Mouse (Mus musculus): ENCODE measurements around the gene Dock4. TPM values are rescaled to one million over a fixed set of nuclear protein-coding genes. Genes with fewer than 3 reads are reported as not detected.

Gene Dock4
- polyA plus RNA-seq, 1 experiment from 2014 or later, result 7.2 TPM

- no peak overlapping the region for H3K9ac ChIP-seq
- H3K27me3 ChIP-seq, result no peaks in the 10 kb centered on the region
- 77% methylated on average over 2 of the region's 2 CpGs for WGBS
- H3K36me3 ChIP-seq, result no peaks in the 10 kb centered on the region
- no peaks in the 10 kb centered on the region for H3K4me1 ChIP-seq (replicated peaks)
- no peak overlapping the region for H3K27ac ChIP-seq
- H3K4me3 ChIP-seq, result no peak overlapping the region
- H3K4me2 ChIP-seq, result no peak overlapping the region
- H3K9me3 ChIP-seq (replicated peaks), result no peaks in the 10 kb centered on the region
- no peak for ATAC-seq (replicated peaks; ENCODE audit: insufficient number of reproducible peaks, insufficient read depth, low FRiP score, low read depth)
These were observed 359.5 kb downstream of the Dock4 start for GRCm38 (mm10) chr12:40805257-40805656.

- no peak for ATAC-seq (replicated peaks; ENCODE audit: insufficient number of reproducible peaks, insufficient read depth, low FRiP score, low read depth)
- Histone ChIP-seq H3K36me3 (no peaks in the 10 kb centered on the region), H3K9me3 (replicated peaks) (no peaks in the 10 kb centered on the region), H3K4me3 (no peak overlapping the region), H3K27me3 (no peaks in the 10 kb centered on the region), H3K4me1 (replicated peaks) (no peaks in the 10 kb centered on the region), H3K4me2 (no peak overlapping the region), H3K9ac (no peak overlapping the region), H3K27ac (no peak overlapping the region)
- WGBS, result 88% methylated on average over 1 of the region's 1 CpGs
These were observed 362.2 kb downstream of the Dock4 start for GRCm38 (mm10) chr12:40807916-40808315.

- Histone ChIP-seq H3K9me3 (replicated peaks) (no peaks in the 10 kb centered on the region), H3K36me3 (no peaks in the 10 kb centered on the region), H3K4me3 (no peak overlapping the region), H3K4me2 (no peak overlapping the region), H3K9ac (no peak overlapping the region), H3K27me3 (no peaks in the 10 kb centered on the region), H3K27ac (no peak overlapping the region), H3K4me1 (replicated peaks) (no peaks in the 10 kb centered on the region)
- WGBS, result 25% methylated on average over 2 of the region's 2 CpGs
- ATAC-seq (replicated peaks; ENCODE audit: insufficient number of reproducible peaks, insufficient read depth, low FRiP score, low read depth), result no peak
These were observed 367.7 kb downstream of the Dock4 start for GRCm38 (mm10) chr12:40813474-40813873.

GRCm38 (mm10) chr12:40814659-40815363 is 369.1 kb downstream of the Dock4 start:
- Histone ChIP-seq H3K4me1 (replicated peaks) (no peaks in the 10 kb centered on the region), H3K27ac (no peak overlapping the region), H3K27me3 (no peaks in the 10 kb centered on the region), H3K36me3 (no peaks in the 10 kb centered on the region), H3K4me2 (no peak overlapping the region), H3K9me3 (replicated peaks) (no peaks in the 10 kb centered on the region), H3K9ac (no peak overlapping the region), H3K4me3 (no peak overlapping the region)
- no peak for ATAC-seq (replicated peaks; ENCODE audit: insufficient number of reproducible peaks, insufficient read depth, low FRiP score, low read depth)

GRCm38 (mm10) chr12:40818046-40818708 is 372.4 kb downstream of the Dock4 start:
- H3K36me3 ChIP-seq, result no peaks in the 10 kb centered on the region
- H3K4me2 ChIP-seq, result no peak overlapping the region
- H3K9ac ChIP-seq, result no peak overlapping the region
- 82% methylated on average over 6 of the region's 6 CpGs for WGBS
- no peak overlapping the region for H3K4me3 ChIP-seq
- ATAC-seq (replicated peaks; ENCODE audit: insufficient number of reproducible peaks, insufficient read depth, low FRiP score, low read depth), result no peak
- H3K27me3 ChIP-seq, result no peaks in the 10 kb centered on the region
- H3K9me3 ChIP-seq (replicated peaks), result no peaks in the 10 kb centered on the region
- H3K27ac ChIP-seq, result no peak overlapping the region
- no peaks in the 10 kb centered on the region for H3K4me1 ChIP-seq (replicated peaks)

- no peak overlapping the region for H3K9ac ChIP-seq
- H3K4me3 ChIP-seq, result no peak overlapping the region
- H3K27ac ChIP-seq, result no peak overlapping the region
- 47% methylated on average over 5 of the region's 5 CpGs for WGBS
- H3K9me3 ChIP-seq (replicated peaks), result no peaks in the 10 kb centered on the region
- no peak for ATAC-seq (replicated peaks; ENCODE audit: insufficient number of reproducible peaks, insufficient read depth, low FRiP score, low read depth)
- no peaks in the 10 kb centered on the region for H3K4me1 ChIP-seq (replicated peaks)
- H3K27me3 ChIP-seq, result no peaks in the 10 kb centered on the region
- H3K4me2 ChIP-seq, result no peak overlapping the region
- H3K36me3 ChIP-seq, result no peaks in the 10 kb centered on the region
These were observed 377.9 kb downstream of the Dock4 start for GRCm38 (mm10) chr12:40823631-40824030.

- Histone ChIP-seq H3K4me1 (replicated peaks) (no peaks in the 10 kb centered on the region), H3K36me3 (no peaks in the 10 kb centered on the region), H3K4me2 (no peak overlapping the region), H3K9me3 (replicated peaks) (no peaks in the 10 kb centered on the region), H3K27ac (no peak overlapping the region), H3K27me3 (no peaks in the 10 kb centered on the region), H3K9ac (no peak overlapping the region), H3K4me3 (no peak overlapping the region)
- 72% methylated on average over 2 of the region's 2 CpGs for WGBS
- ATAC-seq (replicated peaks; ENCODE audit: insufficient number of reproducible peaks, insufficient read depth, low FRiP score, low read depth), result no peak
These were observed 378.5 kb downstream of the Dock4 start for GRCm38 (mm10) chr12:40824251-40824650.

GRCm38 (mm10) chr12:40825935-40826460 is 380.2 kb downstream of the Dock4 start:
- no peak overlapping the region for H3K4me2 ChIP-seq
- H3K27ac ChIP-seq, result no peak overlapping the region
- no peaks in the 10 kb centered on the region for H3K36me3 ChIP-seq
- no peak overlapping the region for H3K9ac ChIP-seq
- no peaks in the 10 kb centered on the region for H3K27me3 ChIP-seq
- no peaks in the 10 kb centered on the region for H3K9me3 ChIP-seq (replicated peaks)
- WGBS, result 69% methylated on average over 5 of the region's 5 CpGs
- ATAC-seq (replicated peaks; ENCODE audit: insufficient number of reproducible peaks, insufficient read depth, low FRiP score, low read depth), result no peak
- no peak overlapping the region for H3K4me3 ChIP-seq
- H3K4me1 ChIP-seq (replicated peaks), result no peaks in the 10 kb centered on the region

- H3K4me2 ChIP-seq, result no peak overlapping the region
- 34% methylated on average over 3 of the region's 3 CpGs for WGBS
- no peaks in the 10 kb centered on the region for H3K4me1 ChIP-seq (replicated peaks)
- no peak overlapping the region for H3K27ac ChIP-seq
- H3K36me3 ChIP-seq, result no peaks in the 10 kb centered on the region
- H3K4me3 ChIP-seq, result no peak overlapping the region
- no peaks in the 10 kb centered on the region for H3K9me3 ChIP-seq (replicated peaks)
- ATAC-seq (replicated peaks; ENCODE audit: insufficient number of reproducible peaks, insufficient read depth, low FRiP score, low read depth), result no peak
- H3K9ac ChIP-seq, result no peak overlapping the region
- H3K27me3 ChIP-seq, result no peaks in the 10 kb centered on the region
These were observed 380.7 kb downstream of the Dock4 start for GRCm38 (mm10) chr12:40826491-40826890.

GRCm38 (mm10) chr12:40828025-40828424 is 382.3 kb downstream of the Dock4 start:
- no peak overlapping the region for H3K27ac ChIP-seq
- H3K4me3 ChIP-seq, result no peak overlapping the region
- H3K9me3 ChIP-seq (replicated peaks), result no peaks in the 10 kb centered on the region
- H3K27me3 ChIP-seq, result no peaks in the 10 kb centered on the region
- no peaks in the 10 kb centered on the region for H3K4me1 ChIP-seq (replicated peaks)
- no peak for ATAC-seq (replicated peaks; ENCODE audit: insufficient number of reproducible peaks, insufficient read depth, low FRiP score, low read depth)
- H3K4me2 ChIP-seq, result no peak overlapping the region
- no peaks in the 10 kb centered on the region for H3K36me3 ChIP-seq
- H3K9ac ChIP-seq, result no peak overlapping the region

- Histone ChIP-seq H3K27ac (no peak overlapping the region), H3K36me3 (no peaks in the 10 kb centered on the region), H3K9ac (no peak overlapping the region), H3K4me3 (no peak overlapping the region), H3K4me1 (replicated peaks) (no peaks in the 10 kb centered on the region), H3K9me3 (replicated peaks) (no peaks in the 10 kb centered on the region), H3K27me3 (no peaks in the 10 kb centered on the region), H3K4me2 (no peak overlapping the region)
- no peak for ATAC-seq (replicated peaks; ENCODE audit: insufficient number of reproducible peaks, insufficient read depth, low FRiP score, low read depth)
- WGBS, result 91% methylated on average over 1 of the region's 1 CpGs
These were observed 383.5 kb downstream of the Dock4 start for GRCm38 (mm10) chr12:40829269-40829668.

GRCm38 (mm10) chr12:40832157-40832556 is 386.4 kb downstream of the Dock4 start:
- H3K27me3 ChIP-seq, result no peaks in the 10 kb centered on the region

More at GRCm38 (mm10) chr12:40832157-40832556, 386.4 kb downstream of the Dock4 start:
- 63% methylated on average over 8 of the region's 8 CpGs for WGBS
- no peak overlapping the region for H3K4me2 ChIP-seq
- H3K9me3 ChIP-seq (replicated peaks), result no peaks in the 10 kb centered on the region
- no peak overlapping the region for H3K27ac ChIP-seq
- ATAC-seq (replicated peaks; ENCODE audit: insufficient number of reproducible peaks, insufficient read depth, low FRiP score, low read depth), result no peak
- no peak overlapping the region for H3K4me3 ChIP-seq
- H3K9ac ChIP-seq, result no peak overlapping the region
- no peaks in the 10 kb centered on the region for H3K36me3 ChIP-seq
- H3K4me1 ChIP-seq (replicated peaks), result no peaks in the 10 kb centered on the region

All from heart, embryonic 15.5 days (tissue).